Mouse (Mus musculus) c-Kit-negative CD71-positive TER-119-positive erythroid progenitor cells, embryonic 14.5 days (primary cell): ENCODE results near the gene Slc22a8.

Source experiments
- DNase-seq: peaks from one replicate; pipeline ENCODE4 v3.0.0-alpha.2; 2013; ENCODE audit warnings: low read depth, low spot score

Slc22a8 gene

DNA sequence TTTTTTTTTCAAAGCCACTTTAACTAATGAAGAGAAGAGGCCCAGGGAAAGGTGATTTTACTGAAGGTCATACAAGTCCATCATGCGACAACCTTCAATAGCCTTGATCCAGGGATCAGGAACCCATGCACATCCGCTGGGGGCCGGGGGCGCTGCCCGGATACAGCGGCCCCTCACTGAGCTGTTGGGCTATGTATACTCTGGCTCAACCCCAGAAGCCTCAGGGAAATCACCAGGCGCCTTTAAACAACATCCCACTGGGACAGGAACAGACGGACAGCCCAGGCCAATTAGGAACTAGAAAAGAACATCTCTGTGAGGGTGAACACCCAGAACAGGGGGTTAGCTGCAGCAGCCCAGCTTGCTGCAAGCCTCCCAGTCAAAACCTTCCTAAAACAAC is at the start of gene Slc22a8:
Gene Slc22a8, plus strand, starts transcription at position 301 of the 400 bp plus-strand sequence.
- no peak for DNase-seq

DNA sequence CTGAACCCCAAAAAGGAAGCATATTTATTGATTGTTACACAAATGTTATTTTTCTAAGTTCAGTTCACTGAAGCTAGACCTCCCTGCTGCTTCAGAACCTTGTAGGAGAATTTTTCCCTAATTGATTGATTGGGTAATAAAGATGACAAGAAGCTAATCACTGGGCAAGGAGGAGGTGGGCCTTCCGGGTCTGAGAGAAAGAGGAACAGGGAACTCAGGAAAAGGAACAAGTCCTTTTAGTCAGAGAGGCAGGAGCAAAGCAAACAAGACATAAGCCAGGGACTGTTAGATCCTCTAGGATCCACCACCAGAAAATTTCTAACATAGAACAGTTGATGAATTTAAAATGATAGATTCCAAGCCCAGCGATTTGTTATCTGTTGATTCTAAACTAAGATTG is 32.2 kb upstream of the Slc22a8 start:
- no peak for DNase-seq

DNA sequence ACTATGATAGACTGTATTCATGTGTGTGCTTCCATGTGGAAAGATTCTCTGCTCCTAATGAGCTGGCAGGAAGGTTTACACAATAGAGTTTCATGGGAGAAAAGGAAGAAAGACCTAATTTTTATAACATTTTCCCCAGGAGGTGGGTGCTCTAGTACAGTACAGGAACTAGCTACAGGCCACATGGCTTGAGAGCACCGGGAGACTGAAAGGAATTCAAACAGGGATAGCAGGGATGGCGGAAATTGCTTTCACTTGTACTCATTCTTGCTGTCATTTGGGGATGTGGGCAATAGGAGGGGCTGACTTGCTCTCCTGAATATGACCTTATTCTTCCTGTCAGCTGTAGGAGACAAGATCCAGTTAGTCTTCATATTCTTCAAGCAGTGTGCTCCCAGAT is 27.0 kb upstream of the Slc22a8 start:
- DNase-seq, result no peak

DNA sequence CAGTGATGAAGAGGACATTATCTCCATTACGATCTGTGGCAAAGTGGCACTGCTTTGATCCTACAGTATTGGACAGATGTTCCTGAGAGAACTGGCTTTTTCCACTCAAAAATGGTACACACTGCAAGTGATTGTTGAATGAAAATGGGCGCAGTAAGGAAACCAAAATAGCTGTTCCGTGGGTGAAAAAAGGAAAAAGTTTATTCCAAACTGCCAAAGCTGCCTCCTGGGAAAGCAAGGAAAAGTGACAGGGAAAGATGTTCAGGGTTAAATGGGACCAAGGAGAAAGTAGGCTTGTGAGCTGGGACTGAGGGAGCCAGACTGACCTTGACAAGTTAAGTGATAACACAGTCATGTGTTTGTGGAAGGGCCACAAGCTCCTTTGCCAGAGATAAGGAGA is 26.6 kb upstream of the Slc22a8 start:
- no peak for DNase-seq

DNA sequence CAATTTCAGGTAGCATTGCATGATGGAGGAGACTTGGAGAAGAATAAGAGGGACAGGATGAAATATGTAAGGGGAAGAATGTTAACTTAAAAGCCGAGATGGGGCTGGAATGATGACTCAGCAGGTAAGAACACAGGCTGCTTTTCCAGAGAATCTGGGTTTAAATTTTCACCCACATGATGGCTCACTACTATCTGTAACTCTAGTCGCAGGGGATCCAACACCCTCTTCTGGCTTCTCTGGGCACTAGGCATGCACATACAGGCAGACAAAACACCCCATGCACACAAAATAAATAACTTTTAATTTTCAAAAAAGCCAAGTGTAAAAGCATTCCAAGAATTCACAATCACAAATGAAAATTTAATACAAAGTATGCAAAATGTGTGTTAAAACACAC is 25.8 kb upstream of the Slc22a8 start:
- no peak for DNase-seq

DNA sequence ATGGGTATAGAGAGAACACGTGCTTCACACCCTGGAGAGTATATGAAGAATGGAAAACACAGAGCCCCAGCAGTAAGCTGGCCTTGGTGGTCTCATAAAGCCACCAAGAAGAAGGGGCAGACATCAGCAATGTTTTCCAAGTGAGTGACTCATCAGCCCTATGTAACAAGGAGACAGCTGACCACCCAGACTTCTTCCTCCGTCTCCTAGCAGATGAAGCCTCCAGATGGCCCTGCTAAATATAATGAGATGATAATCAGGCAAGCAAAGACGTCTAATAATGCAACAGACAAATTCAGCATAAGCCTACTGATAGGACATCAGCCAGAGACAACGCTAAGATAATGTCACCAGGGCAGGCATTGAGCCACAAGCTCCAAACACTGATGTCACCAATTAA is 25.1 kb upstream of the Slc22a8 start:
- DNase-seq, result no peak

DNA sequence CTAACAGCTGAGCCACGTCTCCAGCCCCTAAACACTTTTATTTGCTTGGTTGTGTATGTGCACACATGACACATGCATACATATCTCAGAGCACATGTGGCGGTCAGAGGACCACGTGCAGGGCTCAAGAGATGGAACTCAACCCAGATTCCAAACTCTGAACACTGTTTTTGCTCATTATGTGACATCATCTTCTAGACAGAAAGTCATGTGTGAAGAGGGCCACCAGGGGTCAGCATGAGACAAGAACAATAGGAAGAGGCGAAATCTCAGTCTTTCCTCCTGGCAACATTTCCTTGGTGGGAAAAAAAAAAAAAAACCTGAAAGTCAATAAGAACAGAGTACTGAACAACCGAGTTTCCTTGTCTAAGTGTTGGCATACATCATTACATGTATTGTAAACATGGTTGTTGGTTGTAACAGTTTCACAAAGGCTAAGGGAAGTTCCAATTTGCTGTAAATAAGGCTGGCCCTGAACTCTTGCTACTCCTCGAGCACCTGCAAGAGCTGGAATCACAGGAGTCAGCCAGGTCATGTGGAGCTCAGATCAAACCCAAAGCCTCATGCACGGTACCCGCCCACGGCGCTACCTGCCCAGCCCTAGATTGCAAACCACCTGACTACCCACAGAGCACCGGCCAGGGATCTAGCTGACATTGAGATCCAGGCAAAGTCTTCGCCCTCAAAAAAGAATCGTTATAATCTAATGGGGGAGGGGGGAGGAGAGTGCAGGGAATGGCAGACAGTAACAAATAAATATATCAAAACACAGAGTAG is 23.8 kb upstream of the Slc22a8 start:
- DNase-seq, result no peak

DNA sequence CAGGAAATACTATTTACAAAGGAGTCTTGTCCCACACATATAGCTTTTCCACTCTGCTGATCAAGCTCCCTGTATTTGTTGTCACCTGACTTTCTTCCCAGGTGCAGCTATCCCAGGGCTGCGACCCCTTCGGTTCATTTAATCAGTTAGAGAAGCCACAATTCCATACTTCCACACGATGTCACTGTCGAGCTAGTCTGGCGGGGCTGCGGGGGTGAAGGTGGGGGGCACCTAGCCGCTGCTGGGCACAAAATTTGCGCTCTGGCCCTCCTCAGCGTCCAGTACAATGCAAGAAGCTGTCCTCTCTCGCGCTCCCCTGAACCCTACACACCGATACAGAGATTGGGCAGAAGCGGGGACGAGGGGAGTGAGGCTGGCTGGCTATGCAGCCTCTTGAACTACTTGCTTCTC is 21.6 kb upstream of the Slc22a8 start:
- no peak for DNase-seq

DNA sequence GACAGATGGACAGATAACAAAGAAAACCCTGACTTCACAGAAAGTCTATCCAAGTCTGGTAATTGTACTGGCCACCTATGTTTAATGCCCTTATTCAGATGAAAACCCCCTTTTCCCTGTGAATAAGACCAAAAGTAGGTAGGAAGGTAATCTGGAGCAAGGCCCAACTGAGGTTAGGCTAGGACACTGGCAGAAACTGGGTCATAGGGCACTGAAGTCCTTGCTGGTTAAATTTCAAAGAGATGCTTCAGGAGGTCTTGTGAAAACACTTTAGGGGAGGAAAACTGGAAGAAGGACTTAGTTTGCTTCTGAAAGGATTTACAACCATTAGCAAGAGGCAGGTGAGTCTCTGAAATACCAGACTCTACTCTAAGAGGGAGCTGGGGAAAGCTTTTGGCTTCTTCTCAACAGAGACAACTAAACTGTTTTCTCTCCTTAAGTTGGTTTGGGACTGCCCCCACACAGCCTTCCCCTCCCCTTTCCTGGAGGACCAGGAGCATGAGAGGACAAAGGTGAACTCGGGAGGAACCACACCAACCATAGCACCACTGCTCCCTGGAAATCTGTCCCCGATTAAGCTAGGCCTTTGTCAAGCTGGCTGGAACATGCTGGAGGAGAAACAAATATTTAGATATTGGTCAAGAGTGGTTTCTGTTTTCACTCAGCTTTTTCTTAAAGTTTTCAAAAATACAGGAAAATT is 20.6 kb upstream of the Slc22a8 start:
- DNase-seq, result no peak

DNA sequence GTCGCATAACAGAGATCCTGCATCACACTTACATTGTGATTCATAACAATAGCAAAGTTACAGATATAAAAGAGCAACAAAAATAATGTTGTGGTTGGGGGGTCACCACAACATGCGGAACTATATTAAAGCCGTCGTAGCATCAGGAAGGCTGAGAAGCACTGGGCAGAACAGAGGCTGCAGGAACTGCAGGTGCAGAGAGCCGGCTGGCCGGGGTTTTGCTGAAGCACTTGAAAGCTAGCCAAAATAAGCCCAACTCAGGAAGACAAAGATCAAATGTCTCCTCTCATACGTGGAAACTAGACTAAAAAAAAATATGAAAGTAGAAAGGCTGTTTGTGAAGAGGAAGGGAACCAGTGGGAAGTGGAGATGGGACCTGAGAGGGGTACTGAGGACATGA is 19.3 kb upstream of the Slc22a8 start:
- no peak for DNase-seq

DNA sequence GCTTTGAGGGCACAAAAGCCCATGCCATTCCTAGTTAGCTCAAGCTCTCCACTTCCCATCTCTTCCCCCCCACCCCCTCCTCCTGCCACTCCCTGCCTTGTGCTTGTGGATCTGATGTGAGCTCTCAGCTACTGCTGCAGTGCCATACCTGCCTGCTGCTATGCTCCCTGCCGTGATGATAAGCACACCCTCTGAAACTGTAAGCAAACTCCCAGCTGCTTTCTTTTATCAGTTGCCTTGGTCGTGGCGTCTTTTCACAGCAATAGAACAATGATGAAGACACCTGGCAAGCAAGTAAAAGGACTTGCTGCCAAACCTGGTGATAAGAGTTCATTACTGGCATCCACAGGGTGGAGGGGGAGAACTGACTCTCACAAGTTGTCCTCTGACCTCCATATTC is 18.6 kb upstream of the Slc22a8 start:
- no peak for DNase-seq

DNA sequence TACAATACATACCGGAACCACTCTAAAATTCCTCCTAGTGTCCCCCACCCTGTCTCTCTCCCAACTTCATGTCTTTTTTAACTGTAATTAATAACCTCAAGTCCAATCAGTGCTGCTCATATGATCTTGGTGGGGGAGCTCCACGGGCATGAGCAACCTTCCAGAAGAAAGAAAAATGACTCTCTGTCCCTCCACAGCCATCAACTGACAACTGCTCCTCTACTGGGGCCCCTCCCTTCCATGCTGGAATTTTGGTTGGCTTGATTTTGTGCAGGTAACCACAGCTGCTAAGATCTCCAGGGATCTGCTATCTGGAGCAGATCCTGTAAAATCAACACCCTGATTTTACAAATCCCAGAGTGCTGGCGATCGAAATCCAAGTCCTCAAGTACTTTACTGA is 13.6 kb upstream of the Slc22a8 start:
- no peak for DNase-seq

DNA sequence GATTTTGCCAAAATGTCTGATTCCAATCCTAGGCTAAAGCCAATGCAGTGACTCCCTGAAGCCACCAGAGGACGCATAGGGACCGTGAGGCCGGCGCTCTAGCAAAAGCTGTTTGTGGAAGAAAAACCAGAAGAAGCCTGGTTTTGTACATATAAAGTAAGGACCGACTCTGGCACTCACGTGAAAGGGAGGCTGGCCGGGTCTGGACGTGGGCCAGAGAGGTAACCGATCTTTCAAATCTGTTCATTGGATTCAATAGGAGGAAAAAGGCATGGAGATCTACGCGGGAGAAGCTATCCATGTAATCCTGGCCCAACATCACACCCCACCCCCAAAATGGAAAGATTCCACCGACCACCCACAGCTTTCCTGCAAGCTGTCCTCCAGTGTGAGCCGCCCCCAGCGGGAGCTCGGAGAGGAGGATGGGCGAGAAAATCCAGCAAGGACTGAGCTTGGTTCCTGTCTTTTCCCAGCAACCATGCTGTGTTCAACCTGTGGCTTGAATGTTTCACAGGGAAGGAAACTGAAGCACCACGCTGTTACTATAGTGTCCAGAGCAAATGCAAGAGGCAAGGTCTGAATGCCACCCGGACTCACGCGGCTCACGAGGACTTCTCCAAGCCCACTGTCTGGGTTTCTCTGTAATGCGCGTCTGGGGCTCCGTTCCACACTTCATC is 12.6 kb upstream of the Slc22a8 start:
- DNase-seq, result no peak

DNA sequence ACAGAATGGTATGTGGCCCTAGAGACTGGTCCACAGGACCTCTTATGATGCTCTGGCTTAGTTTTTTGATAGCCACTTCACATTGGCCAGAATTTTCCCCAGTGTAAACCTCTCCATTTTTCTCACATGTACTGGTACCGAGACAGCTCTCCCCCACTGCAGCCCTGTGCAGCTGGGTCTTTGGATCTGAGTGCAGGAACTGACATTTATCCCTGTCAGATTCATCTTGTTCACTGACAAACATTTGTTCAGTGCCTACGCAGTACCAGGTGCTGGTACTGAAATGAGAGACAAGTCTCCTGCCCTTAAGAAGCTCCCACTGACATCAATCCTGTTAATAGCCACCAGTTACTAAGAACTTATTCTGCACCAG is 12.1 kb upstream of the Slc22a8 start:
- DNase-seq, result no peak

DNA sequence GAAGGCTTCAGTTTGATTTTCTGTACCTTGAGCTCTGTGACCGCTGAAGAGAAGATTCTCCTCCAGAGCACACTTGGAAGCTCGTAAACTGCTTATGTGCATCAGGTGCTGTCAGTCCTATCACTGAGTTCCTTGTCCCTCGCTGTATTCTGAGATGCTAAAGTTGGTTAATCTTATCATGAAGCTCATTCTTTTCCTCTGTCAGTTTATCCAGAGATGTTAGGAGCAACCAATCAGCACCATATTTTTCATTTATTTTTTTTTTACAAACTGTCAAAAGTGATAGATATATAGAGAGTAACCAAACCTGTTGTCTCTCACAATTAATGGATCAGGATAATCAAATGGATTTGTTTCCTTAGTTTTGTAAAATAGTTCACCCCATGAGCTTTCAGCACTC is 5.8 kb upstream of the Slc22a8 start:
- no peak for DNase-seq

DNA sequence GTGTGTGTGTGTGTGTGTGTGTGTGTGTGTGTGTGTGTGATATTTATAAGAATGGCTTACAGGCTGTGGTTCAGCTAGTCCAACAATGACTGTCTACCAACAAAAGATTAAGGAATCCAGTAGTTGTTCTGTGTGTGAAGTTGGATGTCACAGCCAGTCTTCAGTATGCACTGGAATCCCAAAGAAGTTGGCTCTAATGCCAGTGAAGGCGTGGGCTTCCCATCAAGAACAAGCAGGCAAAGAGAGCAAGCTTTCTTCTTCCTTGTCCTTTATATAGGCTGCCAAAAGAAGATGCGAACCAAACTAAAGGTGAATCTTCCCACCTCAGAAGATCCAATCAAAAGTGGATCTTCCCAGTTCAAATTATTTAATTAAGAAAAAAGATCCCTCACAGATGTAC is 5.2 kb upstream of the Slc22a8 start:
- no peak for DNase-seq

DNA sequence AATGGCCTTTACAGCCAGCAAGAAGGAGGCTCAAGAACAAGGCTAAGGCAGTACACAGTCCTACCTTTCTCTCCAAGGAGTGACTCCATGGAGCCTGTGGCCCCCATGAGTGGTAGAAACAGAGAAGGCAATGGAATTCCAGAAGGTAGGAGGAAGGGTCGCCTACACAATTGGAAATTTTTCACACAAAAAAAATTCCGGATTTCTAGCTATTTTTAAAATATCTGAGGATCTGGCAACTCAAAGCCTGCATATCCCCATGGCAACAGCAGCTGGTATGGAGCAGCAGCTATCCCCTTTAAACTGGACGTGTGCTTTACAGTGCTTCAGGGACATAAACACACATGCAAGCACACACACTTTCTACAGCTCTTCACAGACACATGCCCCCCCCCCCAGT is 4.7 kb upstream of the Slc22a8 start:
- no peak for DNase-seq

DNA sequence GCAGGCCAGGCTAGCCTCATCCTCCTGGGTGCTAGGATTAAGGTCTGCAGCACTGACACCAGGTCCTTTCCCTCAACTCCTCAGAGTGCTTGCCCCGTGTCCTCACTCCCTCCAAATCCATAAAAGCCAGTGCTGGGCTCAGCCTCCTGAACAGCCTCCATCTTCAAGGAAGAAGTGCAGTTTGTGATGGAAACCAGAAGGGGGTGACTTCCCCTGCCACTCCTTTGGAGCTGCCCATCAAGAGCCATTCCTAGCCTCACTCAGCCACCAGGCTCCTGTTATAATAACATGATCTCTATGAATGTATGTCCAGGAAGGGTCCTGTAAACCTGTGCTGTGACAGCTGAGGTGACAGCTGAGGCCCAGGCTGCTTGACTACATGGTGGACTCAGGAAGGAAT is 3.7 kb upstream of the Slc22a8 start:
- no peak for DNase-seq

DNA sequence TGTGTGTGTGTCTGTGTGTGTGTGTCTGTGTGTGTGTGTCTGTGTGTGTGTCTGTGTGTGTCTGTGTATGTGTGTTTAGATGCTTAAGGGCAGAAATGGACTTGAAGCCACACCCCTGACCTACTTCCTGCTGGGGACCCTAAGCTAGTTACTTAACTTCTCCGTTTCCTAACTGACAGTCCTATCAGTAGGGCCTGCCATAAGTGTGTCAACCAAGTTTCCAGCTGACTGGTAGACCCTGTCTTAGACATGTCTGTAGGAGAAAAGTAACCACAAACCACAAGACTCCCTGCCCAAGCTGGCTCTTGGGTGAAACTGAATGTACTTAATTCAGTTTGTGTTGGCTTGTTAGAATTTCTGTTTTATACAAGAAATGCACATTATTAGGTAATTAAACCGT is 1.1 kb downstream of the Slc22a8 start:
- DNase-seq, result no peak

DNA sequence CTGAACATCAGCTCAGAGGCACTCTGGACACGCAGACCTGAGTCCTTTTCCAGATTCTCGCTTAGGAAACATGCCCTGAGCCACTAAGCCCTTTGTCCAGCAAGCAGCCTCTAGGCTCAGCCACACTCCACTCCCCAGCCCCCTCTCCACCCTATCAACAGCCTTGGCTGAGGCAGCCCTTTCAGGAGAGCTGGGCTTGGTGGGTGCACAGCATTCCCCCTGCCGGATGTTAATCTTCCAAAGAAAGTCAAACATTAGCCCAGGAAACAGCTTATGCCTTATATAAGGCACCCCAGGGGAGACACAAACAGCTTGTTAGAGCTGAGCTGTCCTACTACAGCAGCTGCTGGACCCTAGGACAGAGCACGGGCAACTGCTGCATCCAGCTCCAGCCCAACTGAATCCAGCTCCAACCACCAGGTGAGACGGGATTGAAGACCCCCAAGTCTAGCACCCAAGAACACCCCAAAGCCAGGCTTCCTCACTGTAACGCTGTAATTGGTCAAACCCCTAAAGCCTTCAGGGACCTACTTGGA is 1.9 kb downstream of the Slc22a8 start:
- no peak for DNase-seq

DNA sequence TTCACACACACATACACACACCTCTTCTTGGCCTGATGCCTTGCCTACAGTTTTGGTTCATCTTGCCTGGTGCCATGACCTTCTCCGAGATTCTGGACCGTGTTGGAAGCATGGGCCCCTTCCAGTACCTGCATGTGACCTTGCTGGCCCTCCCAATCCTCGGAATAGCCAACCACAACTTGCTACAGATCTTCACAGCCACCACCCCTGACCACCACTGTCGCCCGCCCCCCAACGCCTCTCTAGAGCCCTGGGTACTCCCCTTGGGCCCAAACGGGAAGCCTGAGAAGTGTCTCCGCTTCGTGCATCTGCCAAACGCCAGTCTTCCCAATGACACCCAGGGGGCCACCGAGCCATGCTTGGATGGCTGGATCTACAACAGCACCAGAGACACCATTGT is 2.8 kb downstream of the Slc22a8 start:
- no peak for DNase-seq

DNA sequence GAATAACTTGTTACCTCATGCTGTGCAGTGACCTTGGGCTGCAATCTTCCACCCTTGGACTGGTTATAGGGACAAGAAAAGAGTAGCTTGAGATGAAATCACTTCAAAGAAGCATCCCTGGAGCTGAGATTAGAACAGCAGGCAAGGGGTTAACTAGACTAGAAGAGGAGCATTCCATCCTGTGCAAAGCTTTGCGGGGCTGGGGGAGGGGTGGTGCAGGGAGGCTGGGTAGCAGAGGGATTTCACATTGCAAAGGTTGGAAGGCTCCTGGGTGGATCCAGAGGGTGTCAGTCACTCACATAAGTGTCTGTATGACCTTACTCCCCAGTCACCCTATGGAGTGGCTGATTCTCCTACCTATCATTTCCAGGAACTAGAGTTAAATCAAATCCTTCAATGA is 3.5 kb downstream of the Slc22a8 start:
- no peak for DNase-seq

DNA sequence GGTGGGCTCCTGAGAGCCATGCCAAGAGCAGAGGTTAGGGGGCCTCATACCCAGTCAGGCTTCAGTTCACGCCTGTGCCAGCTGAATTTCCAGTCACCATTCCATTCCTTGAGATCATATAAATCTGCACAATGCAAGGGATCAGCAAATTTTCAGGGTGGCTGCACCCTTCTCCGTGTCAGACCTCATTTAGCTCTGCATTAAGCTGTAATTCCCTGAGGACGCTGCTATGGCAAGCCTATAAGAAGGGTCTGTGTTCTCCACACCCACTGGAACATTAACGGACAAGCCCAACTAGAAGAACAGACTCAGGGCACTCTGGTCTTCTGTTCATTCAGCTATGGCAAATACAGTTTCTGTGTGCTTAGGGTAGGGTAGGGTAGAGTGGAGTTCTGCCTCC is 6.2 kb downstream of the Slc22a8 start:
- no peak for DNase-seq
